Mouse (Mus musculus) kidney, embryonic 14.5 days (tissue): ENCODE measurements around the gene Olfr1564. TPM values are rescaled to one million over a fixed set of nuclear protein-coding genes. Genes with fewer than 3 reads are reported as not detected.

Source experiments
- polyA plus RNA-seq: library from polyadenylated mRNA; unstranded; fragments of >200 nt; fragmentation: Nextera tagmentation; extraction: Ambion mirVana; gene quantifications from 2 replicates; pipeline ENCODE4 v1.2.1, GENCODE M21; 2014

Olfr1564 gene
- polyA plus RNA-seq, 1 experiment from 2014 or later: not detected

Other genes starting within 250 kb of the Olfr1564 start
- gene Zfp952, start 228.6 kb downstream of the Olfr1564 start, polyA plus RNA-seq: 7.6 and 13.5 TPM in 2 replicates
- 11.9 and 18.5 TPM in 2 replicates for gene Zfp763, start 188.3 kb downstream of the Olfr1564 start, polyA plus RNA-seq
- gene 4921501E09Rik, start 153.6 kb downstream of the Olfr1564 start, polyA plus RNA-seq: not detected in 2 replicates
- gene Zfp563, start 132.4 kb downstream of the Olfr1564 start, polyA plus RNA-seq: 6.4 TPM in 2 replicates
- gene Morc2b, start 82.0 kb downstream of the Olfr1564 start, polyA plus RNA-seq: not detected in 2 replicates
- not detected in 2 replicates for gene Olfr55, start 53.2 kb downstream of the Olfr1564 start, polyA plus RNA-seq
- gene Olfr239, start 30.4 kb downstream of the Olfr1564 start, polyA plus RNA-seq: not detected in 2 replicates
- 14.8 and 21.4 TPM in 2 replicates for gene Zfp955a, start 33.5 kb upstream of the Olfr1564 start, polyA plus RNA-seq
- gene Olfr63, start 43.0 kb upstream of the Olfr1564 start, polyA plus RNA-seq: 0.04 TPM in 2 replicates
- gene Zfp955b, start 67.9 kb upstream of the Olfr1564 start, polyA plus RNA-seq: 10.0 and 10.7 TPM in 2 replicates
- 15.2 and 16.6 TPM in 2 replicates for gene Zfp81, start 137.2 kb upstream of the Olfr1564 start, polyA plus RNA-seq
- gene Zfp101, start 173.0 kb upstream of the Olfr1564 start, polyA plus RNA-seq: 21.4 TPM in 2 replicates
- not detected in 2 replicates for gene Actl9, start 211.2 kb upstream of the Olfr1564 start, polyA plus RNA-seq